Mouse (Mus musculus) urinary bladder, postnatal 14 days (tissue): ENCODE measurements at regions not wholly inside any gene's neighbourhood (a gene's known extent, or its start where the extent isn't known, plus 50 kb on each side); places are given as distances from the start of the nearest gene placed in this dataset.

Experiments used
- DNase-seq: peaks from one replicate; pipeline ENCODE4 v3.0.0; 2021; ENCODE audit warnings: low spot score

- no peak for DNase-seq
Observed at GRCm38 (mm10) chr13:57282816-57283215, 387.0 kb upstream of the Trpc7 start.

GRCm38 (mm10) chr13:57281941-57282710 is 386.3 kb upstream of the Trpc7 start:
- no peak for DNase-seq

- peak; percentile 22 for DNase-seq
Observed at GRCm38 (mm10) chr13:57281504-57281903, 385.7 kb upstream of the Trpc7 start.

GRCm38 (mm10) chr13:57278580-57278979 is 382.8 kb upstream of the Trpc7 start:
- DNase-seq: no peak

- no peak for DNase-seq
Observed at GRCm38 (mm10) chr13:57277076-57277475, 381.3 kb upstream of the Trpc7 start.

GRCm38 (mm10) chr13:57275871-57276270 is 380.1 kb upstream of the Trpc7 start:
- no peak for DNase-seq

GRCm38 (mm10) chr13:57273593-57273992 is 377.8 kb upstream of the Trpc7 start:
- DNase-seq: no peak

- DNase-seq: no peak
Observed at GRCm38 (mm10) chr13:57269614-57270013, 373.8 kb upstream of the Trpc7 start.

GRCm38 (mm10) chr13:57259920-57260319 is 364.1 kb upstream of the Trpc7 start:
- DNase-seq: peak; percentile 68

GRCm38 (mm10) chr13:57259474-57259873 is 363.7 kb upstream of the Trpc7 start:
- DNase-seq: no peak

- DNase-seq: no peak
Observed at GRCm38 (mm10) chr13:57255920-57256319, 360.1 kb upstream of the Trpc7 start.

GRCm38 (mm10) chr13:57249851-57250250 is 354.1 kb upstream of the Trpc7 start:
- no peak for DNase-seq

GRCm38 (mm10) chr13:57249401-57249800 is 353.6 kb upstream of the Trpc7 start:
- DNase-seq: no peak

- no peak for DNase-seq
Observed at GRCm38 (mm10) chr13:57246238-57246963, 350.6 kb upstream of the Trpc7 start.

GRCm38 (mm10) chr13:57236917-57237316 is 341.1 kb upstream of the Trpc7 start:
- no peak for DNase-seq

GRCm38 (mm10) chr13:57236211-57236610 is 340.4 kb upstream of the Trpc7 start:
- DNase-seq: no peak

GRCm38 (mm10) chr13:57232906-57233305 is 337.1 kb upstream of the Trpc7 start:
- DNase-seq: no peak

GRCm38 (mm10) chr13:57231666-57232065 is 335.9 kb upstream of the Trpc7 start:
- peak; percentile 10 for DNase-seq

- no peak for DNase-seq
Observed at GRCm38 (mm10) chr13:57230253-57230652, 334.5 kb upstream of the Trpc7 start.

GRCm38 (mm10) chr13:57221092-57221491 is 325.3 kb upstream of the Trpc7 start:
- DNase-seq: no peak

- no peak for DNase-seq
Observed at GRCm38 (mm10) chr13:57216161-57216560, 320.4 kb upstream of the Trpc7 start.

GRCm38 (mm10) chr13:57212251-57212650 is 316.5 kb upstream of the Trpc7 start:
- DNase-seq: no peak

GRCm38 (mm10) chr13:57191195-57191594 is 295.4 kb upstream of the Trpc7 start:
- no peak for DNase-seq
